Mouse (Mus musculus): ENCODE data around the gene Mtmr4. TPM values are rescaled to one million over a fixed set of nuclear protein-coding genes. Genes with fewer than 3 reads are reported as not detected.

Mtmr4 gene
- polyA plus RNA-seq, 1 experiment from 2014 or later, result 19.8 TPM

- H3K4me3 ChIP-seq (replicated peaks; ENCODE audit: low read depth, low read length), result no peak overlapping the region
- DNase-seq (ENCODE audit: low spot score) (no peak), ATAC-seq (replicated peaks; ENCODE audit: low FRiP score, low read depth) (no peak)
- no peaks in the 10 kb centered on the region for H3K27me3 ChIP-seq (ENCODE audit: insufficient read depth, low read length)
- H3K9me3 ChIP-seq (replicated peaks; ENCODE audit: low read length), result no peaks in the 10 kb centered on the region
- 0 out of 2 replicates have a peak, but pooled peaks cover 1% of the 10 kb centered on the region for H3K4me1 ChIP-seq (replicated peaks; ENCODE audit: insufficient read depth, low read length)
- no peak overlapping the region for H3K9ac ChIP-seq (ENCODE audit: low read depth, low read length)
- no peak for TF ChIP-seq CTCF (IDR thresholded peaks at IDR 0.05; ENCODE audit: low read depth)
- H3K27ac ChIP-seq, result no peak overlapping the region
- no peak overlapping the region for H3K4me2 ChIP-seq (ENCODE audit: low read length)
- WGBS, result 95% methylated on average over 9 of the region's 9 CpGs
- H3K36me3 ChIP-seq (ENCODE audit: insufficient read depth, low read length), result peaks cover 88% of the 10 kb centered on the region
Observed at GRCm38 (mm10) chr11:87602234-87602633, 10.3 kb downstream of the Mtmr4 start.

GRCm38 (mm10) chr11:87603571-87603970 lies 11.6 kb downstream of the Mtmr4 start:
- TF ChIP-seq CTCF (IDR thresholded peaks at IDR 0.05; ENCODE audit: low read depth), result no peak
- ATAC-seq (replicated peaks; ENCODE audit: low FRiP score, low read depth), result no peak
- no peak overlapping the region for H3K27ac ChIP-seq

GRCm38 (mm10) chr11:87609264-87609663 lies 17.3 kb downstream of the Mtmr4 start:
- DNase-seq (ENCODE audit: low spot score), result no peak
- WGBS, result 87% methylated on average over 7 of the region's 7 CpGs

More at GRCm38 (mm10) chr11:87603571-87603970, 11.6 kb downstream of the Mtmr4 start:
- Histone ChIP-seq H3K9ac (ENCODE audit: low read depth, low read length) (no peak overlapping the region), H3K4me3 (replicated peaks; ENCODE audit: low read depth, low read length) (no peak overlapping the region), H3K4me1 (replicated peaks; ENCODE audit: insufficient read depth, low read length) (no peaks in the 10 kb centered on the region), H3K36me3 (ENCODE audit: insufficient read depth, low read length) (peaks cover 77% of the 10 kb centered on the region), H3K4me2 (ENCODE audit: low read length) (no peak overlapping the region), H3K27me3 (ENCODE audit: insufficient read depth, low read length) (no peaks in the 10 kb centered on the region), H3K9me3 (replicated peaks; ENCODE audit: low read length) (no peaks in the 10 kb centered on the region)
- WGBS, result 95% methylated on average over 2 of the region's 2 CpGs
- no peak for DNase-seq (ENCODE audit: low spot score)

GRCm38 (mm10) chr11:87611547-87611946 lies 19.6 kb downstream of the Mtmr4 start:
- H3K9ac ChIP-seq (ENCODE audit: low read depth, low read length), result no peak overlapping the region
- H3K4me3 ChIP-seq (replicated peaks; ENCODE audit: low read depth, low read length), result no peak overlapping the region
- WGBS, result 88% methylated on average over 9 of the region's 9 CpGs
- H3K27me3 ChIP-seq (ENCODE audit: insufficient read depth, low read length), result no peaks in the 10 kb centered on the region
- no peaks in the 10 kb centered on the region for H3K9me3 ChIP-seq (replicated peaks; ENCODE audit: low read length)
- no peak for TF ChIP-seq CTCF (IDR thresholded peaks at IDR 0.05; ENCODE audit: low read depth)
- no peaks in the 10 kb centered on the region for H3K4me1 ChIP-seq (replicated peaks; ENCODE audit: insufficient read depth, low read length)
- H3K4me2 ChIP-seq (ENCODE audit: low read length), result no peak overlapping the region
- DNase-seq (ENCODE audit: low spot score) (no peak), ATAC-seq (replicated peaks; ENCODE audit: low FRiP score, low read depth) (no peak)
- peaks cover 72% of the 10 kb centered on the region for H3K36me3 ChIP-seq (ENCODE audit: insufficient read depth, low read length)
- no peak overlapping the region for H3K27ac ChIP-seq

More at GRCm38 (mm10) chr11:87609264-87609663, 17.3 kb downstream of the Mtmr4 start:
- Histone ChIP-seq H3K4me3 (replicated peaks; ENCODE audit: low read depth, low read length) (no peak overlapping the region), H3K36me3 (ENCODE audit: insufficient read depth, low read length) (peaks cover 69% of the 10 kb centered on the region), H3K4me1 (replicated peaks; ENCODE audit: insufficient read depth, low read length) (no peaks in the 10 kb centered on the region), H3K4me2 (ENCODE audit: low read length) (no peak overlapping the region), H3K9ac (ENCODE audit: low read depth, low read length) (no peak overlapping the region), H3K27me3 (ENCODE audit: insufficient read depth, low read length) (no peaks in the 10 kb centered on the region), H3K9me3 (replicated peaks; ENCODE audit: low read length) (no peaks in the 10 kb centered on the region), H3K27ac (no peak overlapping the region)
- no peak for TF ChIP-seq CTCF (IDR thresholded peaks at IDR 0.05; ENCODE audit: low read depth)
- no peak for ATAC-seq (replicated peaks; ENCODE audit: low FRiP score, low read depth)

GRCm38 (mm10) chr11:87613972-87614371 lies 22.0 kb downstream of the Mtmr4 start:
- Histone ChIP-seq H3K27me3 (ENCODE audit: insufficient read depth, low read length) (no peaks in the 10 kb centered on the region), H3K9me3 (replicated peaks; ENCODE audit: low read length) (no peaks in the 10 kb centered on the region), H3K4me2 (ENCODE audit: low read length) (no peak overlapping the region), H3K36me3 (ENCODE audit: insufficient read depth, low read length) (peaks cover 84% of the 10 kb centered on the region), H3K27ac (no peak overlapping the region), H3K9ac (ENCODE audit: low read depth, low read length) (no peak overlapping the region), H3K4me3 (replicated peaks; ENCODE audit: low read depth, low read length) (no peak overlapping the region), H3K4me1 (replicated peaks; ENCODE audit: insufficient read depth, low read length) (no peaks in the 10 kb centered on the region)
- no peak for ATAC-seq (replicated peaks; ENCODE audit: low FRiP score, low read depth)
- DNase-seq (ENCODE audit: low spot score), result no peak
- 89% methylated on average over 7 of the region's 7 CpGs for WGBS
- TF ChIP-seq CTCF (IDR thresholded peaks at IDR 0.05; ENCODE audit: low read depth), result no peak

- Histone ChIP-seq H3K9ac (ENCODE audit: low read depth, low read length) (no peak overlapping the region), H3K4me1 (replicated peaks; ENCODE audit: insufficient read depth, low read length) (no peaks in the 10 kb centered on the region), H3K9me3 (replicated peaks; ENCODE audit: low read length) (no peaks in the 10 kb centered on the region), H3K27ac (no peak overlapping the region), H3K4me3 (replicated peaks; ENCODE audit: low read depth, low read length) (no peak overlapping the region), H3K27me3 (ENCODE audit: insufficient read depth, low read length) (no peaks in the 10 kb centered on the region), H3K36me3 (ENCODE audit: insufficient read depth, low read length) (peaks cover 77% of the 10 kb centered on the region), H3K4me2 (ENCODE audit: low read length) (no peak overlapping the region)
- no peak for TF ChIP-seq CTCF (IDR thresholded peaks at IDR 0.05; ENCODE audit: low read depth)
- ATAC-seq (replicated peaks; ENCODE audit: low FRiP score, low read depth) (no peak), DNase-seq (ENCODE audit: low spot score) (no peak)
- WGBS, result 92% methylated on average over 5 of the region's 5 CpGs
Observed at GRCm38 (mm10) chr11:87615551-87615950, 23.6 kb downstream of the Mtmr4 start.

GRCm38 (mm10) chr11:87615952-87616351 lies 24.0 kb downstream of the Mtmr4 start:
- Histone ChIP-seq H3K27me3 (ENCODE audit: insufficient read depth, low read length) (no peaks in the 10 kb centered on the region), H3K9me3 (replicated peaks; ENCODE audit: low read length) (no peaks in the 10 kb centered on the region), H3K36me3 (ENCODE audit: insufficient read depth, low read length) (peaks cover 73% of the 10 kb centered on the region), H3K4me1 (replicated peaks; ENCODE audit: insufficient read depth, low read length) (no peaks in the 10 kb centered on the region), H3K4me2 (ENCODE audit: low read length) (no peak overlapping the region), H3K27ac (no peak overlapping the region), H3K9ac (ENCODE audit: low read depth, low read length) (no peak overlapping the region), H3K4me3 (replicated peaks; ENCODE audit: low read depth, low read length) (no peak overlapping the region)
- DNase-seq (ENCODE audit: low spot score), result no peak
- ATAC-seq (replicated peaks; ENCODE audit: low FRiP score, low read depth), result no peak
- WGBS, result 95% methylated on average over 2 of the region's 2 CpGs
- TF ChIP-seq CTCF (IDR thresholded peaks at IDR 0.05; ENCODE audit: low read depth), result no peak
